Mouse (Mus musculus): ENCODE results near the gene Psmg1. TPM values are rescaled to one million over a fixed set of nuclear protein-coding genes. Genes with fewer than 3 reads are reported as not detected.
"Not testable (repeated sequence)": the region's sequence is repeated elsewhere in the genome, so short reads cannot be mapped to it uniquely, and the experiment has no call there.

Gene Psmg1
- polyA plus RNA-seq (2015; fragmentation: Nextera tagmentation; extraction: Ambion mirVana) = 46.2 and 46.7 TPM in 2 replicates

DNA sequence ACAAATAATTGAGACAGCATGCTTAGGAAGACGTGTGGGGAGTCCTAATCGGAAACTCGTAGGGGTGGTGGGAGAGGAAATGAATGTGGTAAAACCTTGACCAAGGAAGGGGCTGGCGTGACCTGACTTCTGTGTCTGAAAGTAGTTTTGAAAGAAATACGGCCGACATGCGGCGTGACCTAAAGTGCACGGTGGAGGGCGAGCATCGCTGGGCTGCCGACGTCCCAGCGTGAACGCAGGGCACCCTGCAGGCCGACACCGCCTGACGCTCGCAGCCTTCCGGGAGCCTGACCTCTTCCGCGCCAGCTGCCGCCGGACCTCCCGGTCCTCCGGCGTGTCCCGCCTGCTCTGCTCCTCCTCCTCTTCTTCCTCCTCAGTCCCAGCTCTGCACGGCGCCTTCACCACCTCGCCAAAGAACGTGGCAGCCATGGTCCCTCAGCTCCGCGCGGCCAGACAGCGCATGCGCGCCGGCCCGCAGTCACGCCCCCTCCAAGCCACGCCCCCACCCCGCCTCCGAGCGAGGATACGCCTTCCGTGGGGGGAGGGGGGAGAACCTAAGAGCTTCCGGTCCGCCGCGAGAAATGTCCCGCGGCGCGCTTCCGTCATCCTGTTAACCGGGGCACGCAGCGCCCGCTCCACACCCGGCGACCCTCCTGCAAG is at the start of gene Psmg1:
Gene Psmg1 (minus strand): TSS at position 499 of the 660 bp plus-strand sequence.
- peak; percentile 86 for ATAC-seq (ENCODE audit: insufficient read depth)
- H3K9me3 ChIP-seq (replicated peaks) = no peaks in the 10 kb centered on the region
- peaks cover 22% of the 10 kb centered on the region for H3K36me3 ChIP-seq (replicated peaks)
- H3K9ac ChIP-seq = peak within 1 kb of the TSS; percentile 78
- peaks cover 18% of the 10 kb centered on the region for H3K4me1 ChIP-seq (replicated peaks)
- WGBS (ENCODE audit: insufficient replicate concordance) = under 1% methylated on average over 61 of the region's 62 CpGs
- H3K27me3 ChIP-seq = no peaks in the 10 kb centered on the region
- peak within 1 kb of the TSS; percentile 90 for H3K4me2 ChIP-seq
- peak within 1 kb of the TSS; percentile 87 for H3K4me3 ChIP-seq (replicated peaks)
- H3K27ac ChIP-seq (replicated peaks) = peak within 1 kb of the TSS; percentile 75

DNA sequence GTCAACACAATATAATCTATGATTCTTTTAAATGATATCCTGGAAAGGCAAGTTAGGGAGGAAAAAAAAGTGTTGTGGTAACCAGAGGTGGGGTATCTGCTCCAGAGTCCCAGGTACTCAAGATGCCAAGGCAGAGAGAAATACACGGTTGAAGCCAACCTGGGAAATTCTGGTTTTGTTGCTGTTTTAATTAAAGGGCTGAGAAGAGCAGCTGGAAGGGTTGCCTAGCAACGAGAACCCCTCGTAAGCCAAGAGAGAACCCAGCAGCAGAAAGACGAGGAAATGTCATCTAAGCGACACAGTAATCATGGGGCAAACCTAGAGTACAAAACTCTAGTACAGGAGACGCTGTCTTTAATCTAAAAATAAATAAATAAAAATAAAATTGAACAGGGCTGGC is 48.8 kb upstream of the Psmg1 start:
- Histone ChIP-seq H3K27ac (replicated peaks) (no peak overlapping the region), H3K4me3 (replicated peaks) (no peak overlapping the region), H3K9ac (no peak overlapping the region), H3K4me1 (replicated peaks) (no peaks in the 10 kb centered on the region), H3K36me3 (replicated peaks) (peaks cover 91% of the 10 kb centered on the region), H3K27me3 (no peaks in the 10 kb centered on the region), H3K4me2 (no peak overlapping the region), H3K9me3 (replicated peaks) (no peaks in the 10 kb centered on the region)
- WGBS (ENCODE audit: insufficient replicate concordance) = 79% methylated on average over 6 of the region's 6 CpGs
- no peak for ATAC-seq (ENCODE audit: insufficient read depth)

DNA sequence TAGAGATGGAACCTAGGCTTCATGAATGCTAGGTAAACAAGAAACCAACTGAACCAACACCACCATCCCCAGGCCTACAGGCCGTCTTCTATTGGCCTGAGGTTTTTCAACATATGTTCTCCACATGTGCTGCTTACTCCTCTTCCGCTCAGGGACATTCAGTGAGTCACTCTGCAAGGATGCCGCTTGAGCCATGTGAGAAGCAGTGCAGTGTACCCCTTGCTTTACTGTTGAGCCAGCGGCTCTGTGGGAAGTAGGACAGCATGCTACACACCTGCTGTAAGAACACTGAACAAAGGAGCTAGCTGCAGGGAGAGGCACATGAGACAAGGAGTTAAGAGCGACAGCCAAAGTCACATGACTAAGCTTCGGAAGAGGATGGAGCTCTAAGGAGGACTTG is 43.7 kb upstream of the Psmg1 start:
- ATAC-seq (ENCODE audit: insufficient read depth) = no peak
- Histone ChIP-seq H3K9ac (no peak overlapping the region), H3K4me3 (replicated peaks) (no peak overlapping the region), H3K9me3 (replicated peaks) (no peaks in the 10 kb centered on the region), H3K4me1 (replicated peaks) (peaks cover 15% of the 10 kb centered on the region), H3K27ac (replicated peaks) (no peak overlapping the region), H3K4me2 (no peak overlapping the region), H3K36me3 (replicated peaks) (peaks cover 86% of the 10 kb centered on the region), H3K27me3 (no peaks in the 10 kb centered on the region)
- 81% methylated on average over 6 of the region's 6 CpGs for WGBS (ENCODE audit: insufficient replicate concordance)

DNA sequence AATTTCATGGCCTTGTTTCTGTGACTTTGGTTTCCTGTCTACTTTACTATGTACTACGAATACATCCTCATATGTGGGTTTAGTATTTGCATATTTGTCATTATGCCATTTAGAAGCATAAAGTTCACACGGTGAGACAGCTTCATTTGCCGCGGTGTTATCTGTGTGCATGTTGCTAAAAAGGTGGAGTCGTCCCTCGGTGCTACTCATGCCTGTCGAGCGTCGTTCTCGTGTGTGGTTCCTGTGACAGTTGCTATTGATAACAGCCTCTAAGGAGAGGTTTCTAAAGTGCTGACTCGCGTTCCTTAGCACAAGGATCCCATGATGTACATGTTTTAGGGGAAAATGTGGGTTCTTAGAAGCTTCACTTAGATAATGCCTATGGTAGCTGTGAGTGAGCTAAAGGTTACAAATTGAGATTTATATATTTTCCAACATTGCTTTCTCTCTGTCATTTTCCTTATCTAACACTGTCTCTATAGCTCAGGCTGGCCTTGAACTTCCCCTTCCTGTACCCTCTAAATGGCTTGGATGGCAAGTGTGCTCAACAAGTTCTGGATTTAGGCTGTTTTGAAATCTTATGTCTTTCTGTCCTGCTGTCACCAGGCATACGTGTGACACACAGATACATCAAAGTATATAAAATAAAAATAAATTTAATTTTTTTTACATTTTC is 41.7 kb upstream of the Psmg1 start:
- H3K4me2 ChIP-seq = no peak overlapping the region
- 26% methylated on average over 13 of the region's 13 CpGs for WGBS (ENCODE audit: insufficient replicate concordance)
- H3K9ac ChIP-seq = no peak overlapping the region
- ATAC-seq (ENCODE audit: insufficient read depth) = peak; percentile 85
- H3K9me3 ChIP-seq (replicated peaks) = no peaks in the 10 kb centered on the region
- H3K27ac ChIP-seq (replicated peaks) = peak overlapping the region; percentile 59
- H3K4me3 ChIP-seq (replicated peaks) = no peak overlapping the region
- H3K4me1 ChIP-seq (replicated peaks) = peaks cover 15% of the 10 kb centered on the region
- H3K36me3 ChIP-seq (replicated peaks) = peaks cover 87% of the 10 kb centered on the region
- H3K27me3 ChIP-seq = no peaks in the 10 kb centered on the region

DNA sequence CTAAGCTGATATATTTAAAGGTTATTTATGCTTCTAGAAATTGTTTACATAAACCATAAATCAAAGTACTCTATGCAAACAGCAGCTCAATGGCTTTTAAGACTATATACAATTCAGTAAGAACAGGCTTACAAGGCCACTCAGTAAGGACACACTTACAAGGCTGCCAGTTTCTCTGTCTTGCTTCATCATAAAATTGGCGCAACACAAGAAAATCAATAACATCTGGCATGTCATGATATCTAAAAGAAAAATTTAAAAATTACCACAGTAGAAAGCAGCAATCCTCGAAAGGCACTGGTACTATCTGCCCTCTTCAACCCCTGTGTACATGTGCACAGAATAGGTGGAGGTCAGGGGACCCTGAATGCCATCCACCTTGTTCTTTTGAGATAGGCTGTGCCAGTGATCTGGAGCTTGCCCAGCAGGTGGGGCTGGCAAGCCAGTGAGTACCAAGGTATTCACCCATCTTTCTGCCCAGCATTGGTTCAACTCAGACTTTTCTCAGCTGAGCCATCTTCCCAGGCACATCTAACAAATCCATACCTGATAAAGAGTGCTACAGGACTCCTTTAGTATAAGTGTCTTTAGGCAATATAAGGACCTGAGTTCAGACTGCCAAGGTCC is 39.8 kb upstream of the Psmg1 start:
- Histone ChIP-seq H3K27ac (replicated peaks) (no peak overlapping the region), H3K4me2 (no peak overlapping the region), H3K36me3 (replicated peaks) (peaks cover 88% of the 10 kb centered on the region), H3K27me3 (no peaks in the 10 kb centered on the region), H3K4me1 (replicated peaks) (peaks cover 15% of the 10 kb centered on the region), H3K9me3 (replicated peaks) (no peaks in the 10 kb centered on the region), H3K4me3 (replicated peaks) (no peak overlapping the region), H3K9ac (no peak overlapping the region)
- ATAC-seq (ENCODE audit: insufficient read depth) = no peak
- 74% methylated on average over 2 of the region's 2 CpGs for WGBS (ENCODE audit: insufficient replicate concordance)

DNA sequence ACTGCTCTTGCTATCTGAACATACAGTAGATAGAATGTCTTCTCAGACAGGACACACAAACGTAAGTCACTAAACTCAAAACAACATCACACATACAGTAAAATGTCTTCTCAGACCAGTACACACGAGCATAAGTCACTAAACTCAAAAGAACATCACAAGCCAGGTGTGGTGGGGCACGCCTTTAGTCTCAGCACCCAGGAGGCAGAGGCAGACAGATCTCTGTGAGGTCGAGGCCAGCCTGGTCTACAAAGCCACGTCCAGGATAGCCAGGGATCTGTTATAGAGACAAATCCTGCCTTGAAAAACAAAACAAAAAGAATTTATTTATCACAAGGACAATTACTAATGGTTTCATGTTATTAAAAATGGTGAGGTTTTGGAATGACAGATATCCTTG is 35.5 kb upstream of the Psmg1 start:
- no peak overlapping the region for H3K9ac ChIP-seq
- H3K9me3 ChIP-seq (replicated peaks) = no peaks in the 10 kb centered on the region
- no peak overlapping the region for H3K27ac ChIP-seq (replicated peaks)
- no peak for ATAC-seq (ENCODE audit: insufficient read depth)
- H3K4me3 ChIP-seq (replicated peaks) = no peak overlapping the region
- H3K4me1 ChIP-seq (replicated peaks) = no peaks in the 10 kb centered on the region
- H3K4me2 ChIP-seq = no peak overlapping the region
- WGBS (ENCODE audit: insufficient replicate concordance) = 68% methylated on average over 5 of the region's 5 CpGs
- peaks cover 73% of the 10 kb centered on the region for H3K36me3 ChIP-seq (replicated peaks)
- no peaks in the 10 kb centered on the region for H3K27me3 ChIP-seq

DNA sequence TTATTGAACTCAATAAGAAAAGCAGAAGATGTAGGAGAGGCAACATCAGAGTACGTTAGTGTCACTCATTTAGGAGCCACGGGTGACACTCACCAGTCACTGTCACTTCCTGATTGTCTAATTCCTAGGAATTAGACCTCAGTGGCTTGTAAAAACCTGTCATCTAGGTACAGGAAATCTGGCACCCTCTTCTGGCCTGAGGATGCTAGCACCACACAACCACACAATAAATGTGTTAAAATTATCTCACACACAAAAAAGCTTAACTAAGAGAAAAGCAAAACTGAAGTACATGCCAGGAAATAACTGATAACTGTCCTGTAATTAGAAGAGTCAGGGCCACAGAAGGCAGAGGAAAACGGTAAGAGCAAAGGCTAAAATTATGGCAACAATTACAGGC is 34.5 kb upstream of the Psmg1 start:
- no peak for ATAC-seq (ENCODE audit: insufficient read depth)
- Histone ChIP-seq H3K9me3 (replicated peaks) (no peaks in the 10 kb centered on the region), H3K27ac (replicated peaks) (no peak overlapping the region), H3K4me1 (replicated peaks) (no peaks in the 10 kb centered on the region), H3K4me3 (replicated peaks) (no peak overlapping the region), H3K9ac (no peak overlapping the region), H3K36me3 (replicated peaks) (peaks cover 70% of the 10 kb centered on the region), H3K4me2 (no peak overlapping the region), H3K27me3 (no peaks in the 10 kb centered on the region)
- WGBS (ENCODE audit: insufficient replicate concordance) = 53% methylated on average over 3 of the region's 3 CpGs

DNA sequence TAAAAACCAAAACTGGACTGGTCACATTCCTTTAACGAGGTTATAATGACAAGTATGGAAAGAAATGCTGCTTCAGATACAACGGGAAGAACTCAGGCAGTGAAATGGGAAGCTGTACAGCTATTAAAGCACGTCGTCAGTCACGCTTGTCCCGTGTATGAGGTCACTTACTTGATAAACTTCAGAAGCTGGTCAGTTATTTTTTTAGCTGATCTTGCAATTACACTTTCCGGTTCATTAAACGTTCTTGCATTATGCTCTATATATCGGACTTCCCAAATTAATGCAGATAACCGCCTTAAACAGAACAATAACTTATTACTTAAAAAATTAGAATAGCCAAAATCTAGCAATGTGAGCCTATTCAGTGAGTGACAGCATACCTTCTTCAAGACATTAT is 30.3 kb upstream of the Psmg1 start:
- no peak overlapping the region for H3K4me2 ChIP-seq
- WGBS (ENCODE audit: insufficient replicate concordance) = 80% methylated on average over 10 of the region's 10 CpGs
- no peak for ATAC-seq (ENCODE audit: insufficient read depth)
- H3K27ac ChIP-seq (replicated peaks) = no peak overlapping the region
- H3K4me1 ChIP-seq (replicated peaks) = no peaks in the 10 kb centered on the region
- H3K9me3 ChIP-seq (replicated peaks) = no peaks in the 10 kb centered on the region
- peaks cover 57% of the 10 kb centered on the region for H3K36me3 ChIP-seq (replicated peaks)
- H3K4me3 ChIP-seq (replicated peaks) = no peak overlapping the region
- H3K9ac ChIP-seq = no peak overlapping the region
- H3K27me3 ChIP-seq = no peaks in the 10 kb centered on the region

DNA sequence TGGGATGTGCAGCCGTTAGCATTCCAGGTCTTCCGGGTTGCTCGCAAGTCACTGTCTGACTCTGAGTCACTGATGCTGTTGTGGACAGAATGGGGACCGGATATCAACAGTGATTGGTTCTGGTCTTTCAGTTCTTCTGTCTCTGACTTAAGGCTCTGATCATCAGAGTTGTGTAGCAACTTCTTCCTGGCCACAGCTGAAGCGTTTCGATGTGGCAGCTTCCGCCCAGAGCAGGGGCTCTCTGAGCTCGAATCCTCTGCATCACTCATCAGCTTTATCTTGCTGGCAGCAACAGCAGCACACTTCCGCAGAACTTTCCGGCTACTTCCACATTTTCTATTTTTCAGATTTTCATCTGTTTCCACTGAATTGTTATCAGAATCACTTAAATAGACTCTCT is 18.4 kb upstream of the Psmg1 start:
- not testable (repeated sequence) for H3K27me3 ChIP-seq; H3K9me3 ChIP-seq (replicated peaks); H3K4me3 ChIP-seq (replicated peaks); H3K9ac ChIP-seq; H3K4me2 ChIP-seq; ATAC-seq (ENCODE audit: insufficient read depth); H3K4me1 ChIP-seq (replicated peaks); H3K27ac ChIP-seq (replicated peaks)
- H3K36me3 ChIP-seq (replicated peaks) = peaks cover 10% of the 10 kb centered on the region
- WGBS (ENCODE audit: insufficient replicate concordance) = no CpG with 5 or more reads among the region's 10 CpGs

DNA sequence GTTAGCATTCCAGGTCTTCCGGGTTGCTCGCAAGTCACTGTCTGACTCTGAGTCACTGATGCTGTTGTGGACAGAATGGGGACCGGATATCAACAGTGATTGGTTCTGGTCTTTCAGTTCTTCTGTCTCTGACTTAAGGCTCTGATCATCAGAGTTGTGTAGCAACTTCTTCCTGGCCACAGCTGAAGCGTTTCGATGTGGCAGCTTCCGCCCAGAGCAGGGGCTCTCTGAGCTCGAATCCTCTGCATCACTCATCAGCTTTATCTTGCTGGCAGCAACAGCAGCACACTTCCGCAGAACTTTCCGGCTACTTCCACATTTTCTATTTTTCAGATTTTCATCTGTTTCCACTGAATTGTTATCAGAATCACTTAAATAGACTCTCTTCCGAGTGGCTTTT is 13.5 kb upstream of the Psmg1 start:
- not testable (repeated sequence) for H3K27ac ChIP-seq (replicated peaks); H3K4me2 ChIP-seq; H3K9me3 ChIP-seq (replicated peaks); H3K4me1 ChIP-seq (replicated peaks); H3K9ac ChIP-seq; ATAC-seq (ENCODE audit: insufficient read depth); H3K27me3 ChIP-seq; H3K4me3 ChIP-seq (replicated peaks)
- H3K36me3 ChIP-seq (replicated peaks) = peaks cover 33% of the 10 kb centered on the region
- no CpG with 5 or more reads among the region's 10 CpGs for WGBS (ENCODE audit: insufficient replicate concordance)

DNA sequence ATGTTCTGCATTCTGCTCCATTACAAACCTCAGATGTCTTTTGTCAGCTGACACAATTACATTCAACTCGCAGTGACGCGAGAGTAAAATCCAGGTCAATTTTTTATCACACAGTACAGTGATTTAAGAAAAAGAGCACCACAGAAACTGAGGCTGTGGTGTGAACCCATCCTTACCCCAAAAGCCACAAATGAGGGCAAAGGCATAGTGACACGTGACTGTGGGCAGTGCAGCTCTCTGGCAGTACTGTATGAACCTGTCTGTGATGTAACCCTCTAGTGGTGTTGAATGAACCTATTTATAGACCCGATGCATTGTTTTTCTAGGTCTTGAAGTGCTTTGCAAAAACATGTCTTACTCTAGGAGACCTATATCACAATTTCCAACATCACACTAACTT is 8.5 kb upstream of the Psmg1 start:
- Histone ChIP-seq H3K27me3 (no peaks in the 10 kb centered on the region), H3K4me3 (replicated peaks) (no peak overlapping the region), H3K36me3 (replicated peaks) (peaks cover 29% of the 10 kb centered on the region), H3K9ac (no peak overlapping the region), H3K4me1 (replicated peaks) (no peaks in the 10 kb centered on the region), H3K27ac (replicated peaks) (no peak overlapping the region), H3K4me2 (no peak overlapping the region), H3K9me3 (replicated peaks) (no peaks in the 10 kb centered on the region)
- WGBS (ENCODE audit: insufficient replicate concordance) = 73% methylated on average over 5 of the region's 5 CpGs
- ATAC-seq (ENCODE audit: insufficient read depth) = no peak
